Mouse (Mus musculus): ENCODE measurements at regions not wholly inside any gene's neighbourhood (a gene's known extent, or its start where the extent isn't known, plus 50 kb on each side); places are given as distances from the start of the nearest gene placed in this dataset.
"Not testable (repeated sequence)": the region's sequence is repeated elsewhere in the genome, so short reads cannot be mapped to it uniquely, and the experiment has no call there.

DNA sequence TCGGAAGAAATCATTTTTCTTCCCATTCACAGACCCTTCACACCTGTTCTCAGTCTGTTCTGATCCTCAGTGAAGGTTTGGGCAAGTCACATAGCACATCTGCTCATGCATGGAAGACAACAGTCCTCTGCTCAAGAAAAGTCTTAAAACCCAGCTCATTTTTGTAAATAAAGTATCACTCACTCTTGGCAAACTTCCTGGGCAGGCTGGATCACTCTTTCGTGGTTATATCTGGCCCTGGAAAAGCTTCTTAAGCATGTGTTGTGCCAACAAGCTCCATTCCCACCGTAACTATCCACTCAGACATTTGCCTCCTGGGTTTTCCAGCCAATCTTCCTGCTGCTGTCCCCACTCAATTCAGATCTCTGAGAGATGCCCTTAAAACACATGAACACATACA lies 103.2 kb upstream of the Cep85l start:
- no peak for DNase-seq (ENCODE audit: low spot score)

DNA sequence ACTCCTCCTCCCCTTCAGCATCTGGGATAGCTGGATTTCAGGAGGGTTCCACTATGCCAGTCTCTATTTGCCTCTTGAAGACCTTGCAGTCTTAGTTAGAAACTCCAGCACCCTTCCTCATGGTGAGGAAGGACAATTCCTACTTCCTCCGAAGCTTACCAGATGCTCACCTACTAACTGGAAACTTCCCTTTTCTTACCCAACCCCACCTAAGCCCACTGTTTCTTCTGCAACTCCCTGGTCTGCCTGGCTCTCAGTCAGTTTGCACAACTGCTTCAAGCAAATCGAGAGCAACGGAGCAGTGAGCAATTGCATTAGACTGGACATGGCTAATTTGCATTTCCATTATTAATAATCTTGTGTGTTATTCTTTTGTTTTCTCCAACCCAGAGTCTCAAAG lies 90.5 kb upstream of the Cep85l start:
- DNase-seq (ENCODE audit: low spot score): no peak

DNA sequence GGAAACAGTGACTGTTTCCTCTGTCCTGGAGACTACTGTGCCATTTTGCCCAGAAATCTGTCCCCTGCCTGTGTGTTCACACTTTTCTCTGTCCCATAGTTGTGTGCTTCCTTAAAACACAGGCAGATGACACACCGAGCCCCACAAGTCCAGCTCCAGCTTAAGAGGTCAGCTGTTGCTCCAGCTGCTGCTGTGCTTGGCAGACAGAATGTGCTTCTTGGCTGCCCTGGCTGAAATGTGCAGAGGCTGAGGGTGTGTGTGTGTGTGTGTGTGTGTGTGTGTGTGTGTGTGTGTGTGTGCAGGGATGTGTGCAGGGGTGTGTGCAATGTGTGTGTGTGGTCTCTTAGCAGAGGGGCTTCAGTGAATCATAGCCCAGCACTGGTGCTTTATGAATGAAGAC lies 89.9 kb upstream of the Cep85l start:
- no peak for DNase-seq (ENCODE audit: low spot score)

DNA sequence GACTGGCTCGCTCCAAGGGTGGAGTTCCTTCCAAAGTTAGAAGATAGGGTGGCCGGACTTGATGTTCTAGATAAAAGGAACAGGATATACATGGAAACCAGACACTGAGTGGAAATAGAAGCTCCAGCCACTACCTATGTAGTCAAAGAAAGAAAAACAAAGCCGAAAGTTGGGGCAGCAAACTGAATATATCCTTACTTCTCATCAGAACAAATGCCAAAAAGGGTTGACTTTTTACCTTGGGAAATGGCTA lies 88.5 kb upstream of the Cep85l start:
- no peak for DNase-seq (ENCODE audit: low spot score)

DNA sequence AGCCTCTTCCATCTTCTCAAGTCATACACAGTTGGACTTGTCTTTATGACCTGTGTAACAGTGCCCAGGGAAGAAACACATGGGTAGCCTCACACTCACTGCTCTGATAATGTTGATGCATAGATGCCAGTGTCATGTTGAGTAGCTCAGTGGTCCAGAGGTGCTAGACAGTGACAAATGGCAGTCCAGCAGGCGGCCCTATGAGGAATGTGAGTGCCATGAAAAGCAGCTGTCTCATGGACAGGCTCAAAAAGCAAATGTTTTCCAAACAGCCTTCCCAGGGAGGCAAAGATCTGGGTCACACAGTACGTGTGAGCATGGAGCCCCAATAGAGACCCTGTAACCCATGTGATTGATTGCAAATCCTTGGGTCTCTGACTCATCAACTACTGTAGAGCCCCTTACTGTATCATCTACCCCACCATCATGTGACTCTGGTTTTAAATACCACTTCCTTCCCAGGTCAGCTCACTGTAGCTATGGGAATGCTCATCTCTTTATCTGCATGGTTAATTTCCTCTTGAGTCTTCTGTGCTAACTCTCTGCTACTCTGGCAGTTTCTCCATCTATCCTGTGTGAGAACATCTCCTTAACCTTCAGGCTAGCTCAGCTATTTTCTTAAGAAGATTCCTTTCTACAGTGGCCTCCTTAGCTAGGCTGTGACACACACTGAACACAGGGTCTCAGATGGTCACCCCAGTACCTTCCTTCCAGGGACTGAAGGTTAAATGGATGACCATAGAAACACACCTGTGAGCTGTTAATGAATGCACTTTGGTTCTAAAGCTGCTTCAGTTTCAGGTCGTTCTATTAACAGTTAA lies 87.9 kb upstream of the Cep85l start:
- no peak for DNase-seq (ENCODE audit: low spot score)

DNA sequence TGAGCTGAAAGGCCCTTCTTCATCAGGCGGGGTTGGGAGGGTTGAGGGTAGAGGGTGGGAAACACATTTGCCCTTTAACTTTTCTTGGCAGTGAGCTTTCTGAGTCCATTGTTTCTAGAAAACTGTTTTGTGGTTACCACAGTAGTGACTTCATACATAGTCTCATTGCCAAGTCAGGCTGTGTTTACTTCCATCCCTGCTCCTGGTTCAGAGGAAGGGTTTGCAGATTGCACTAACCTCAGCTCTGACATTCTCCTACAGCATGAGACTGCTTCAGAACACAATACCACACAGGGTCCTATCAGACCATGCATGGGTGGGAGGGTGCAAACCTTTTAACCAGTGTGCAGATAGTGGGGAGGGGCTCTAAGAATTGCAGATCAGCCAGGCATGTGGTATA lies 87.1 kb upstream of the Cep85l start:
- DNase-seq (ENCODE audit: low spot score): no peak

DNA sequence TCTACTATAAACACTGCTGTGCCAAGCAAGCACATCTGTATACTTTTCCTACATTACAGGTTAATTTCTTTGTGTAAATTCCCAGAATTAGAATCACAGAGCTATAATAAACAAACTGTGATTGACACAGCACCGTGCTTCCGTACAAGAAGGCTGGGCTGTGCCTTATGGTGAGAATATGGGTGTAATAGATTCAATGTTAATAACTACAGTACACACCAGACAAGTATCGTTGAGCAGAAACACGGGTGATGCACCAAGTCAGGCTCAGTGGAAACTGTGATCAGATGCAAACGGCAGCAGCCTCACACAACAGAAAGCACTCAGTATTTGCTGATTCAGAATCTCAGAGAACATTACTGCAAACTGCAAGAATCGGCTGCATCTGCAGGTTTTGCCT lies 86.5 kb upstream of the Cep85l start:
- DNase-seq (ENCODE audit: low spot score): no peak

DNA sequence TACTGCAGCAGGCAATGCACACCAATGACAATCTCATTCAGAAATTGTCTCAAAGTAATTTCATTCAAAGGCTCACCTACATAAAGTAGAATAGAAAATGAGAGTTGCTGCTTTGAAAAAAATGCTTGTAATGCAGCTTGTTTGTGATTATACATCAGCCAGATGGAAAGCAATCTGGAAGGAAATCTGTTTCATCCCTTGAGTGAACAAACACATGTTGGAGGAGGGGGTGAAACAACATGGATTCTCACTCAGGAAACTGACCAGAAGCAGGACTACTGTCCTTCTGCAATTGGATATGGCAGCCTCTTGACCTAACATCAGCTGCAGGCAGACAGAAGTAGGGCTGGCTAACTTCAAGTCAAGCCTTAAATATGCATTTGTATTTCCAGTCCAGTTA lies 84.8 kb upstream of the Cep85l start:
- no peak for DNase-seq (ENCODE audit: low spot score)

DNA sequence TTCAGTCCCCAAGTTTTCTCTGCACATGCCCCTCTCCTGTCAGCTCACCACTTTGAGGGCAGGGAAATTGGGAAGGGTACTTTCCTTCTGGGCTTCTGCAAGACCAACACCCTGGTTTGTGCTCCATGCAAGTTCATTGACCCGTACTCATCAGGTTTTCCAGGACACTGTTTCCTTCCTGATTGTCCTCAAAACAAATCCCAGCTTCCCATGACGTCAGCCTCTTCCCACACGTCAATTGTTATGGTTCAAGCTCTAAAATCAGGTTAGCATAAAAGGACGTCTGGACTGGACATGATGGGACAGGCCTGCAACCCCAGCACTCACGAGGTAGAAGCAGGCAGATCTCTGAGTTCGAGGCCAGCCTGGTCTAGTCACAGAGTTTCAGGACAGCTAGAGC lies 84.3 kb upstream of the Cep85l start:
- no peak for DNase-seq (ENCODE audit: low spot score)

DNA sequence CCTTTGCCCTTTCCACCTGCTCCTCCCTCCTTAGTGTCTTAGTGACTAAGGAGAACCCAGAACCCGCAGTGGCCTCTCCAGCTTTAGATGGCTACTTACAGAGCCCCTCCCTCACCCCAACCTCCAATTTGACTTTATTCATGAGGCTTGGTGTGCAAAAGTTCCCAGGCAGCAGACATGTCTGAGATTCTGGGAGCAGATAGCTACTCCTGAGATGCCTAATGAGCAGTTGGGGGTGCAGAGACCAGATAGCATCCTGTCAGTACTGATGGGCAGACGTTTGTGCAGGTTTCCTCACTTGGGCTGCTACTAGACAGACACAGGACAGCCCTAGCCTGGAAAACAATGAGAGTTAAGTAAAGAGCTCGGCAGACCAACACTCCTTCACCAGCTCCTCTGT lies 83.7 kb upstream of the Cep85l start:
- no peak for DNase-seq (ENCODE audit: low spot score)

DNA sequence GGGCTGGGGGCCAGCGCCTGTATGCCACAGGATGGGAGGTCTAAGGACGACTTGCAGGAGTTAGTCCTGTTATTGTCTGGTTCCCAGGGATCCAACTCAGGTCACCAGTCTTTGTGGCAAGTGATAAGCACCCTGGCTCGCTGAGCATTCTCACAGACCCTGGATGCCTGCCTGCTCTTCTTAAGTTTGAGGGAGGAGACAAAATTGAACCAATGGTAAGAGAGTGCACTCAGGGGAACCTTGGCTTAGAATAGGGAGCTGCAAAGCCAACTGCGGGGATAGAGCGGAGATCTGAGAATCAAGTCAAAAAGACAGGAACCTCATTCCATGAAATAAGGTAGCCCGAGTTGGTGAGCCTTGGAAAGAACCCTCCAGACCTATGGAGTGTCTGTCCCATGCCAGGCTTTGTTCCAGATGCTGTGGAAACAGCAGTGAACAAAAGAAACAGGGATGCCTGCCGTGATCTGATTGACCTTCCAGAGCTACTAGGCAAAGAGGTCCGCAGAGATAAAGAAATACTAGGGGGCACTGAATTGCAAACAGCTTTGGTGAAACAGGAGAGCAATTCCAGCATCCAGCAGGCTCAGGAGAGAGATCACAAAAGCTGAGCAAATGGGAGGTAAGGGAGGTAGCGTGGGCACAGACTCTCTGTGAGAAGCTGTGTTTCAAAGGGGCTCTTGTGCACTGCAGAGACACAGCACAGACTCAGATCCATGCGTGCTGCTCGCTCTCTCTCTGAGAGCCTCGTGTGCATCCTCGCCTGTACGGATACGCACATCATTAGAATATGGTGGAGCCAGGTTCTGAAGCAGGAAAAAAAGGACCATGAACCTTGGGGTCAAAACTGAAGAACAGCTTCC lies 82.9 kb upstream of the Cep85l start:
- no peak for DNase-seq (ENCODE audit: low spot score)

DNA sequence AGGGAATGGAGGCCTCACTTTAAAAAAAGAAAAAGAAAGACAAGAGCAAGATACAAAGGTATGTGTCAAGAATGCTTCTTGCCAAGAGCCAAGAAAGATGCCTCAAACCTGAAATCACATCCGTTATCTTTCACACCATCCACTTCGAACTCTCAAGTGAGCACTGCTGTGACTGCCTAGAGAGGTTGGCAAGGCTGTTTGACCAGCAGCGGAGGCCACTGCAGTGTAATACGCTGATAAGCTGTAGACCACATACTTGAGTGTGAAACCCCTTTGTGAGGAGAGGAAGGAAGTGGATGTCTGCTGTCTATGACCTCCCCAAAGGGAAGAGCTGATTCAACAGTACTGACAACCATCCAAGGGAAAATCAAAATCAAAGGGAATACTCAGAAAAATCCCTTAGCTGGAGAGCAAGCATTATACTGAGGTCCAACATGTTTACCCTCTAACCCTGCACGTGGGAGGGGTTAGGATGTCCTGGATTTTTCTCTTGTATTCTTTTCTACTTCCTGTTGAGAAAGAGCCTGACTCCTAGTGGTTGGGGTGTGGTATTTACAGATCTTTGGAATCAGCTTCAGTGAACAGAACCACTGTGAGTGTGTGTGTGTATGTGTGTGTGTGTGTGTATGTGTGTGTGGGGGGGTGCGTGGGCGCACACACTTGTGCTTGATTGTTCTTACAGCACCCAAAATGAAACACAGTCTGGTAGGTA lies 81.5 kb upstream of the Cep85l start:
- DNase-seq (ENCODE audit: low spot score): no peak

DNA sequence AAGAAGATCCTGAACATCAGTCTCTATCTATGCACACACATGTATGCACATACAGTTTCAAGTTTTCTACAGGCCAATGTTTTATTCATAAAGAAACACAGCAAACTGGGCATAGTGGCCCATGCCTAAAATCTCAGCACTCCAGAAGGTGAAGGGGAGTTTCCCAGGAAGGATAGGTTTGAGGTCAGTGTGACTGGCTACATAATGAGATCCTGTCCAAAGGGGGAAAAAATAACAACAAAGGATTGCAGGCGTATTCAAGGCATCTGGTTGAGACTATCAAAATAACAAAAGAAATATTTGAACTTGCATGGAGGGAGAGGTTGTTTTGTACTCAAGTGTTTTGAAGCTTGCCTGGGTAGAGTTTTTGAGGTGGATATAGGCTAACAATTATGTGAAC lies 80.0 kb upstream of the Cep85l start:
- not testable (repeated sequence) for DNase-seq (ENCODE audit: low spot score)

DNA sequence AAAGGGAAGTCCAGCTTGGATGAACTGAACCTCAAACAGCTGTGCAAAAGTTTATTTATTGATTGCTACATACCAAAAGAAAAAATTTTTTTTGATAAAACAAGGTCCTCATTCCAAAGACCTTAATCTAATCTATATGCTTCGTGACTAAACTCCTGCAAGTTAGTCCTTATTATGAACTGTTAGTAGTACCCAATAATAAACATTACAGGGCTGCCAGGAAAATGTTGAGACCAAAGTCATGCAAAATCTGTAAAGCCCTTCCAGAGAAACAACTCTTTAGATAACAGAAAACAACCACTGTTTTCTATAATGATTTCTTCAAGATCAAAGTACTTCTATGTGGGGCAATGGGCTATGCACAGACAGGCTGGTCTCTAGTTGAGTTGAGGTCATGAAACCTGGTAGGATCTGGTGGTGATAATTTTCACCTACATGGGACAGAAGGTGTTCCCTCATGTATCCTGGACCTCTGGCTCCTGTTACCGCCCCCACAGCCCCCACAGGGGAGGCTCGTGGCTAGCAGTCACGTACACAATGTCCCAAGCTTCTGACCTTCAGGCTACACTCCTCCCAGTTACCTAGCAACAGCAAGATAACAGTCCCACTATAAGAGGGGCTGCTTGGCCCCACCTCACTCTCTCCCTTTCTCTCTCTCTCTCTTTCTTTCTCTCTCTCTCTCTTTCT lies 76.4 kb upstream of the Cep85l start:
- no peak for DNase-seq (ENCODE audit: low spot score)

DNA sequence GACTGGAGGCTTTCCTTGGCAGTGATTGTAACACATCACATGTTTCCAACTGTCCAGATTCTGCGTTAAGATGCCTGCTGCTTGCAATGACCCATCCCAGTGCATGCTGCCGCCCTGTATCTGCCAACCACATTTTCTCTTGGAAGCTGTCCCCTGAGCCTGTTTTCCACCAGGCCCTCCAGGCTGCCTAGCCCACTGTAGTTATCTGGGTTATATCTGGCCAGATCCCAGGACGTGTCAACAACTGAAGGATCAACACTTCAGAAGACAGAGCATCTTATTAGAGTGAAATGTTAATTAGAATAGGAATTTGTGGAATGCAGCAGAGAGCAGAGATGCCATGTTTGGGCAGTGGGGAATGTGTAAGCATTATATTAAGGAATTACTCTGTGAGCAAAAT lies 65.0 kb upstream of the Cep85l start:
- DNase-seq (ENCODE audit: low spot score): no peak

DNA sequence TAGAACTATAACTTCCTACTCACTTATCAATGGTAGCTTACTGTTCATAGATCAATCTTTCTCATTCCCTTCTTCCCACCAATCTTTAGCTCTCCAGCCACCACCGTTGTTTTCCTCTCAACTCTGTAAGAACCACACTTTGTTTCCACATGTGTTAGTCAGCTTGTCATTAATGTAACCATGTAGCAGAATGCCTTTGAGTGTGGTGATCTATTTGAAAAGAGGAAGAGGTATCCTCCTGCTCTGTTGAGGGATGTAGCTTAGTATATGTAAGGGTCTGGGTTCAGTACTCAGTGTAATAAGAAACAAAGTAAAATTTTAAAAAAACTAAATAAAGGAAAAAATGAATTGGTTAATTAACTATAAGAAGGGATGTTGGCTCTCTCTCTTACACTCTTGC lies 63.7 kb upstream of the Cep85l start:
- DNase-seq (ENCODE audit: low spot score): no peak

DNA sequence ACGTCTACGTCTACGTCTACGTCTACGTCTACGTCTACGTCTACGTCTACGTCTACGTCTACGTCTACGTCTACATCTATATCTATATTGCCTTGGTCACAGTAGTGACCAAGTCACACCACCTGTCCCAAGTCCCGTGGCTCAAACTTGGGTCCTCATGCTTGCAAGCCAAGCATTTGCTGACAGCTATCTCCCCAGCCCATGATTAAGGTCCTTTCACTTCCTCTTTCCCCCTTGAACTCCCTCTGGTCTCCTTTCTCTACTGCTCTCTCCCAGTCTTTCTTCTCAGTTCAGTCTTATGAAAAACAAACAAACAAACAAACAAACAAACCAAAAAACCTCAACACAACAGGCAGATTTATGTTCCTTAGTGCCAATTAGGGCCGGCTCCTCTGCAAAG lies 63.2 kb upstream of the Cep85l start:
- DNase-seq (ENCODE audit: low spot score): no peak

DNA sequence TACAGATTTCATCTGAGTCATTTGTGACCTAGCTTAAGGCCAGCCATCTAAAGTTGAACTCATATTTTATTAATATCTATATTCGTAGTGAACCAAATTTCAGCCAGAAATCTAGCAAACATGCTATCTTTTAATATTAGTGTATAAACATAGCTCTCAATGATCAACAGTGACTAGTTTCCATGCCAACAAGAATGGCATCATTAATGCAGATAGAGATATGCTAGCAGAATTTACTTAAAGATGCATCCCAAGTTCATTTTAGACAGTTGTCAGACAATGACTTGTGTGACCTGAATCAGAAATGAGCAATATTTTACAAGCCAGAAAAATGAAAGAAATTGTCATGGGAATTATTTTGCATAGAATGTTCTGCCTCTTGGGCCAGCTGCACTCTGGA lies 60.5 kb upstream of the Cep85l start:
- no peak for DNase-seq (ENCODE audit: low spot score)

DNA sequence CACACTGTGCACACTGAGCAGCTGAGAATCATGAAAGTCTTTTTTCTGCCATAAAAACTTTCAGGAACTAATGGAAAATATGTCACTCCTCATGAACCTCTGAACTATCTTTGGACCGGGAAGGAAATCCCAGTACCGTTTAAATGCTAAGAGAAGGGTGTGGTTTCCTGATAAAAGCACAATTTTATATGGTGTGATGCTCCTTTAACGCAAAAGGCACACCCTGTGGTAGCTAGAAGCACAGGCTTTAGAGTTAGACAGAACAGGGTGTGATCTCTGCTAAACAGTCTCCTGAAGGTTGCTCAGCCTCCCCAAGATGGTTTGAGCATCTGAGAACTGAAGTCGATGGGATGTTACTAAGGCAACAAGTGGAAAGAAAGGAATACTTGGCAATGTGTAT lies 58.6 kb upstream of the Cep85l start:
- no peak for DNase-seq (ENCODE audit: low spot score)

DNA sequence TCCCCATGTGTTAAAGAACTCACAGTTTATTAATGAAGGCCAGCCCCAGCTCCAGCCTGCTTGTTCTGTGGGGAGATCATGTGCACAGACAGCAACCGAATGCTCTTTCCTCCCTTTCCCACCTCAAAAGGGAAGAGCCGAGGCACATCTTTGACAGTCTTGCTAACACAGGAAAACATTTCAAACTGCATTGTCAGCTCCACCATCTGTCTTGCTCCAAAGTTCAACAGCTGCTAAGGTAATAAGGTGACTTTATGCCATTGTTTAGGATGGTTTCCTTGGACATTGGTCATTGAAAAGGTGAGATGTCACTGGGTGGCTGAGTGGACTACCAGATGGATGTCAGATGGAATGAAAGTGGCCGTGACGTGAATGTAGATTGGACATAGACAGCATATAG lies 58.0 kb upstream of the Cep85l start:
- DNase-seq (ENCODE audit: low spot score): no peak

DNA sequence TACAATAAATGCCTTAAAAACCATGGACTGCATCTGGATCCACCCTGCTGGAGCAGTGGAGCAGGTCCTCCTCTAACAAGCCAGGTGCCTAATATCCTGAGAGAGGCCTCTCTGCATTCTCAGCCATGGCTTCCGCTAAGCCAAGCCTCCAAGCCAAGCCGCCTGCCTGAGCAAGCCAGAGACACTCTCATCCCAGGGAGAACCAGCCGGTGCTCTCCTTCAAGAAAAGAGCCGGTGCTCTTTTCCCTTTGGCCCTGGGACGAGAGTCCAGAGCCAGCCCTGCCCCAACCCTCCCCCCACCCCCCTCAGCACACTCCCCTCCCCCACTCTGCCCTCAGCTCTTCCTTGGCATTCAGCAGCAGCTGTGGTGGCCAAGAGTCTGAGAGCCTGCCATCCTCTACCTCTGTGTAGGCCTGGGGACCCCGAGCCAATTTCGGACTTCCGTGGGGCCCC lies 56.3 kb upstream of the Cep85l start:
- DNase-seq (ENCODE audit: low spot score): no peak

DNA sequence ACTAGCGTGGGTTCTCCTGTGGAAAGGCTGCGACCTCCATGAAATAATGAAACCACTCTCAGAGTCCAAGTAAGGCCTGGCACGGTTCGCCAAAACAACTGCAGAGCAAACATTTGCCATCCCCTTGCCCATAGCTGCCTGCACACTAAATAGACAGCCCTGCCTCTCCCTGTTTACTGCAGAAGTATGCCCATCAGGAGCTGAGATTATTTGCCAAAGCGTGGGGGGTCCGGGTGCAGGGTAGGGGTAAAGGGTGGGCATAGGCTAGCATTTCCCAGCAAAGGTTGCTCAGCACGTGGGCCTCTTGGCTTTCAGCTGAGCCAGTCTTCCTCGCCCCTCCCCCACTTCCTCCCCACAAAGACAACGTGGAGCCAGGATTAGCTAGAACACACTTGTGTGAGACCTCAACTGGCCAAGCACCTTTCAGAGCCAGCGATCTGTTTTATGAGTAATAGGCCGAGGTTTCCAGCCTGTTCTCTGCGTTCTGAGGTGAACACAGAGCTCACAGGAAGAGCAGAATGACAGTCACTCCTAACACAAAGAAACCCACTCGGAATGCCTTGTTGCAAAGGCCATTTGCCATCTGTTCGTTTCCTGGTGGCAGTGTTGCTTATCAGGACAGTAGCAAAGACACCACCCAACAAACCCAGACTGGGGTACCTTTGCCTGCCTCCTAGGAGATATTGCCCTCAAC lies 55.6 kb upstream of the Cep85l start:
- DNase-seq (ENCODE audit: low spot score): peak; percentile 60
